Mouse (Mus musculus): ENCODE measurements at regions not wholly inside any gene's neighbourhood (a gene's known extent, or its start where the extent isn't known, plus 50 kb on each side); places are given as distances from the start of the nearest gene placed in this dataset.
"Not testable (repeated sequence)": the region's sequence is repeated elsewhere in the genome, so short reads cannot be mapped to it uniquely, and the experiment has no call there.

- 92% methylated on average over 2 of the region's 2 CpGs for WGBS
- Histone ChIP-seq H3K9ac (replicated peaks) (no peak overlapping the region), H3K27me3 (no peaks in the 10 kb centered on the region), H3K36me3 (no peaks in the 10 kb centered on the region), H3K4me3 (no peak overlapping the region), H3K9me3 (no peaks in the 10 kb centered on the region), H3K4me1 (no peaks in the 10 kb centered on the region), H3K4me2 (replicated peaks) (no peak overlapping the region), H3K27ac (replicated peaks) (no peak overlapping the region)
- no peak for ATAC-seq (ENCODE audit: low FRiP score, low read depth)
These were observed 206.3 kb upstream of the Spef2 start for GRCm38 (mm10) chr15:9954941-9955340.

- Histone ChIP-seq H3K4me2 (replicated peaks) (no peak overlapping the region), H3K4me3 (no peak overlapping the region), H3K27ac (replicated peaks) (no peak overlapping the region), H3K27me3 (no peaks in the 10 kb centered on the region), H3K9me3 (no peaks in the 10 kb centered on the region), H3K9ac (replicated peaks) (no peak overlapping the region), H3K4me1 (no peaks in the 10 kb centered on the region), H3K36me3 (no peaks in the 10 kb centered on the region)
- WGBS = 81% methylated on average over 4 of the region's 4 CpGs
- ATAC-seq (ENCODE audit: low FRiP score, low read depth) = no peak
These were observed 202.0 kb upstream of the Prlr start for GRCm38 (mm10) chr15:9974999-9975398.

GRCm38 (mm10) chr15:10011289-10012234, 165.5 kb upstream of the Prlr start:
- 32% methylated on average over 7 of the region's 7 CpGs for WGBS
- no peak overlapping the region for H3K4me3 ChIP-seq
- no peaks in the 10 kb centered on the region for H3K9me3 ChIP-seq
- H3K4me2 ChIP-seq (replicated peaks) = no peak overlapping the region
- H3K4me1 ChIP-seq = peaks cover 4% of the 10 kb centered on the region
- no peaks in the 10 kb centered on the region for H3K36me3 ChIP-seq
- no peaks in the 10 kb centered on the region for H3K27me3 ChIP-seq
- H3K9ac ChIP-seq (replicated peaks) = no peak overlapping the region
- H3K27ac ChIP-seq (replicated peaks) = 0 out of 2 replicates have a peak overlapping the region, but pooled peaks have one; percentile 30
- peak; percentile 98 for ATAC-seq (ENCODE audit: low FRiP score, low read depth)

- Histone ChIP-seq H3K9ac (replicated peaks) (no peak overlapping the region), H3K27ac (replicated peaks) (no peak overlapping the region), H3K4me3 (no peak overlapping the region), H3K9me3 (no peaks in the 10 kb centered on the region), H3K27me3 (no peaks in the 10 kb centered on the region), H3K4me2 (replicated peaks) (no peak overlapping the region), H3K36me3 (no peaks in the 10 kb centered on the region), H3K4me1 (no peaks in the 10 kb centered on the region)
- no peak for ATAC-seq (ENCODE audit: low FRiP score, low read depth)
These were observed 159.8 kb upstream of the Prlr start for GRCm38 (mm10) chr15:10017216-10017615.

GRCm38 (mm10) chr15:10029902-10030301, 147.1 kb upstream of the Prlr start:
- Histone ChIP-seq H3K4me2 (replicated peaks) (no peak overlapping the region), H3K4me1 (no peaks in the 10 kb centered on the region), H3K9ac (replicated peaks) (no peak overlapping the region), H3K27ac (replicated peaks) (no peak overlapping the region), H3K27me3 (no peaks in the 10 kb centered on the region), H3K36me3 (no peaks in the 10 kb centered on the region), H3K4me3 (no peak overlapping the region), H3K9me3 (no peaks in the 10 kb centered on the region)
- WGBS = 91% methylated on average over 4 of the region's 4 CpGs
- no peak for ATAC-seq (ENCODE audit: low FRiP score, low read depth)

- H3K4me3 ChIP-seq = no peak overlapping the region
- no peak overlapping the region for H3K4me2 ChIP-seq (replicated peaks)
- no peak overlapping the region for H3K27ac ChIP-seq (replicated peaks)
- H3K4me1 ChIP-seq = no peaks in the 10 kb centered on the region
- 85% methylated on average over 1 of the region's 1 CpGs for WGBS
- H3K9me3 ChIP-seq = no peaks in the 10 kb centered on the region
- no peaks in the 10 kb centered on the region for H3K36me3 ChIP-seq
- H3K9ac ChIP-seq (replicated peaks) = no peak overlapping the region
- ATAC-seq (ENCODE audit: low FRiP score, low read depth) = no peak
- H3K27me3 ChIP-seq = no peaks in the 10 kb centered on the region
These were observed 141.5 kb upstream of the Prlr start for GRCm38 (mm10) chr15:10035561-10035960.

- ATAC-seq (ENCODE audit: low FRiP score, low read depth); H3K4me2 ChIP-seq (replicated peaks); H3K27ac ChIP-seq (replicated peaks); H3K9ac ChIP-seq (replicated peaks); H3K27me3 ChIP-seq; H3K36me3 ChIP-seq; H3K4me3 ChIP-seq; H3K4me1 ChIP-seq; H3K9me3 ChIP-seq: not testable (repeated sequence)
- 77% methylated on average over 2 of the region's 2 CpGs for WGBS
These were observed 140.5 kb upstream of the Prlr start for GRCm38 (mm10) chr15:10036576-10036975.

- H3K36me3 ChIP-seq = no peaks in the 10 kb centered on the region
- H3K27ac ChIP-seq (replicated peaks) = no peak overlapping the region
- ATAC-seq (ENCODE audit: low FRiP score, low read depth) = no peak
- no peaks in the 10 kb centered on the region for H3K4me1 ChIP-seq
- 98% methylated on average over 2 of the region's 2 CpGs for WGBS
- H3K27me3 ChIP-seq = no peaks in the 10 kb centered on the region
- H3K4me3 ChIP-seq = no peak overlapping the region
- H3K9me3 ChIP-seq = no peaks in the 10 kb centered on the region
- no peak overlapping the region for H3K9ac ChIP-seq (replicated peaks)
- no peak overlapping the region for H3K4me2 ChIP-seq (replicated peaks)
These were observed 103.5 kb upstream of the Prlr start for GRCm38 (mm10) chr15:10073580-10073979.

GRCm38 (mm10) chr15:10074916-10075315, 102.1 kb upstream of the Prlr start:
- H3K4me2 ChIP-seq (replicated peaks) = no peak overlapping the region
- WGBS = 77% methylated on average over 9 of the region's 9 CpGs
- no peaks in the 10 kb centered on the region for H3K9me3 ChIP-seq
- no peaks in the 10 kb centered on the region for H3K36me3 ChIP-seq
- H3K4me3 ChIP-seq = no peak overlapping the region
- no peaks in the 10 kb centered on the region for H3K27me3 ChIP-seq
- ATAC-seq (ENCODE audit: low FRiP score, low read depth) = no peak
- no peak overlapping the region for H3K27ac ChIP-seq (replicated peaks)
- no peaks in the 10 kb centered on the region for H3K4me1 ChIP-seq
- no peak overlapping the region for H3K9ac ChIP-seq (replicated peaks)

- 62% methylated on average over 10 of the region's 10 CpGs for WGBS
- ATAC-seq (ENCODE audit: low FRiP score, low read depth) = 0 out of 2 replicates have a peak, but pooled peaks have one; percentile 54
These were observed 101.5 kb upstream of the Prlr start for GRCm38 (mm10) chr15:10075391-10076060.

GRCm38 (mm10) chr15:10076061-10076400, 101.0 kb upstream of the Prlr start:
- no peaks in the 10 kb centered on the region for H3K4me1 ChIP-seq
- WGBS = 77% methylated on average over 1 of the region's 1 CpGs
- ATAC-seq (ENCODE audit: low FRiP score, low read depth) = no peak
- H3K27ac ChIP-seq (replicated peaks) = no peak overlapping the region
- no peaks in the 10 kb centered on the region for H3K27me3 ChIP-seq
- no peak overlapping the region for H3K9ac ChIP-seq (replicated peaks)
- H3K9me3 ChIP-seq = no peaks in the 10 kb centered on the region
- H3K4me2 ChIP-seq (replicated peaks) = no peak overlapping the region
- H3K36me3 ChIP-seq = no peaks in the 10 kb centered on the region
- H3K4me3 ChIP-seq = no peak overlapping the region

More at GRCm38 (mm10) chr15:10075391-10076060, 101.5 kb upstream of the Prlr start:
- no peaks in the 10 kb centered on the region for H3K9me3 ChIP-seq
- no peaks in the 10 kb centered on the region for H3K27me3 ChIP-seq
- H3K4me3 ChIP-seq = no peak overlapping the region
- H3K9ac ChIP-seq (replicated peaks) = no peak overlapping the region
- H3K4me1 ChIP-seq = no peaks in the 10 kb centered on the region
- H3K36me3 ChIP-seq = no peaks in the 10 kb centered on the region
- no peak overlapping the region for H3K27ac ChIP-seq (replicated peaks)
- no peak overlapping the region for H3K4me2 ChIP-seq (replicated peaks)

- Histone ChIP-seq H3K4me2 (replicated peaks) (no peak overlapping the region), H3K27ac (replicated peaks) (no peak overlapping the region), H3K9ac (replicated peaks) (no peak overlapping the region), H3K36me3 (no peaks in the 10 kb centered on the region), H3K27me3 (no peaks in the 10 kb centered on the region), H3K9me3 (no peaks in the 10 kb centered on the region), H3K4me3 (no peak overlapping the region), H3K4me1 (no peaks in the 10 kb centered on the region)
- WGBS = 82% methylated on average over 2 of the region's 2 CpGs
- no peak for ATAC-seq (ENCODE audit: low FRiP score, low read depth)
These were observed 98.6 kb upstream of the Prlr start for GRCm38 (mm10) chr15:10078434-10078833.

All from midbrain, embryonic 12.5 days (tissue).